In the genomic region with DNA sequence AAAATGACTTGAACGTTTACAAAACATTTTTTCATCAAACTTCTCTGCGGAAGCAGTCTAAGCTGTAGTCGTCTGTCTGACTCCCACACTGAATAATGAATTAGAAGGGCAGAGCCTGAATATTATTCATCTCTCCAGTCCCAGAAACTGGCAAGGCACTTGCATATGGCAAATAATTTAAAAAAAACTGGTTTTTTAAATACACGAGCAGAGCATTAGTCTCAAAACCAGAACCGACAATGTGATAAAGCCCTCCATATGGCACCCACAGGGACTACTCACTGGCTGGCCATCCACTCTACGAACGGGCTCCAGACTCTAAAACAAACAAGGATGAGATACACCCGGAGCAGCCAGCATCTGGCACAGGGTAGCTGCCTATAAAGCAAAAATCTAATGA, we compare ENCODE assay signal across 19 mouse cellular contexts. TPM values are rescaled to one million over a fixed set of nuclear protein-coding genes. Genes with fewer than 3 reads are reported as not detected.
A peak's percentile ranks its signal among the peaks of the same experiment; 100 is the strongest.
DNase-seq lines count a peak whose midpoint lies in the region; ATAC-seq lines count a peak whose summit lies in the region.
"Had no signal": no experiment of that assay in that cellular context is flagged by ENCODE, and none has a peak within 500 bp of the region (broad histone marks: within the 10 kb centered on the region; RNA-seq: fewer than 3 reads in every experiment).

No protein-coding gene starts in this region.

- no peak for ATAC-seq in embryonic facial prominence, embryonic 15.5 days (ENCODE audit: insufficient number of reproducible peaks, low FRiP score, low TSS enrichment, low read depth)
- ATAC-seq in granulocyte monocyte progenitor cell, adult 5-6 weeks (replicated peaks; ENCODE audit: poor library complexity, severe bottlenecking), result no peak

- DNase-seq in layer of hippocampus, adult 18-20 months (ENCODE audit: low spot score in 2 of 2), result peak; percentile 43 to 44
- no peak for DNase-seq in layer of hippocampus, postnatal 25 days (ENCODE audit: extremely low spot score in 1 of 2, low spot score in 1 of 2)
- peak; percentile 18 for DNase-seq in right cerebral cortex, adult 18-20 months
- DNase-seq in right cerebral cortex, postnatal 36 days (ENCODE audit: low spot score in 2 of 2), result no peak
- no peak for DNase-seq in adrenal gland, postnatal 25 days
- DNase-seq: adrenal gland, postnatal 14 days; cerebellum, adult 11-12 months; cerebellum, postnatal 10 days; gastrocnemius, postnatal 36 days; kidney, adult 11 months; kidney, postnatal 36 days; left cerebral cortex, postnatal 4 days; lung, postnatal 4 days had no signal

- no peak overlapping the region for H3K4me3 ChIP-seq in embryonic facial prominence, embryonic 15.5 days (replicated peaks)
- H3K4me3 ChIP-seq: embryonic facial prominence, embryonic 12.5 days; hindbrain, embryonic 13.5 days; kidney, embryonic 15.5 days; left cerebral cortex, adult 2 months had no signal

- 32% methylated on average over 8 of the region's 8 CpGs for WGBS in embryonic facial prominence, embryonic 15.5 days

- H3K36me3 ChIP-seq in embryonic facial prominence, embryonic 15.5 days, result no peaks in the 10 kb centered on the region
- H3K36me3 ChIP-seq: embryonic facial prominence, embryonic 12.5 days; hindbrain, embryonic 13.5 days; kidney, embryonic 15.5 days had no signal

- 0 out of 2 replicates have a peak overlapping the region, but pooled peaks have one; percentile 11 for H3K27ac ChIP-seq in embryonic facial prominence, embryonic 15.5 days (replicated peaks)
- H3K27ac ChIP-seq: embryonic facial prominence, embryonic 12.5 days; hindbrain, embryonic 13.5 days; kidney, embryonic 15.5 days; left cerebral cortex, adult 2 months had no signal

- no peaks in the 10 kb centered on the region for H3K27me3 ChIP-seq in embryonic facial prominence, embryonic 15.5 days
- H3K27me3 ChIP-seq: embryonic facial prominence, embryonic 12.5 days; hindbrain, embryonic 13.5 days; kidney, embryonic 15.5 days had no signal

- no peaks in the 10 kb centered on the region for H3K9me3 ChIP-seq in embryonic facial prominence, embryonic 15.5 days (replicated peaks)
- H3K9me3 ChIP-seq: embryonic facial prominence, embryonic 12.5 days; hindbrain, embryonic 13.5 days; kidney, embryonic 15.5 days had no signal

- H3K9ac ChIP-seq in embryonic facial prominence, embryonic 15.5 days, result no peak overlapping the region
- H3K9ac ChIP-seq: embryonic facial prominence, embryonic 12.5 days; hindbrain, embryonic 13.5 days; kidney, embryonic 15.5 days had no signal

- no peak overlapping the region for H3K4me2 ChIP-seq in embryonic facial prominence, embryonic 15.5 days (replicated peaks)
- H3K4me2 ChIP-seq: embryonic facial prominence, embryonic 12.5 days; hindbrain, embryonic 13.5 days; kidney, embryonic 15.5 days had no signal

- H3K4me1 ChIP-seq in embryonic facial prominence, embryonic 15.5 days, result 0 out of 2 replicates have a peak, but pooled peaks cover 12% of the 10 kb centered on the region
- H3K4me1 ChIP-seq: embryonic facial prominence, embryonic 12.5 days; hindbrain, embryonic 13.5 days had no signal

RNA-seq across cellular contexts. Expression of a gene that starts 55.6 kb away (rescaled TPM):
- 10 to 100 TPM; 37.9 to 43.3 TPM for total RNA-seq in layer of hippocampus, adult 18-20 months (2021)
- total RNA-seq in layer of hippocampus, postnatal 25 days (2021), result 10 to 100 TPM; 42.4 to 44.8 TPM
- polyA plus RNA-seq in embryonic facial prominence, embryonic 15.5 days (2015; fragmentation: Nextera tagmentation; extraction: Ambion mirVana), result 125 and 134 TPM in 2 replicates
- total RNA-seq in granulocyte monocyte progenitor cell, adult 5-6 weeks (2014; fragmentation: Nextera tagmentation), result 66.2 and 71.3 TPM in 2 replicates
- total RNA-seq in granulocyte monocyte progenitor cell, adult 5-6 weeks (2017), result 69.2 and 87.4 TPM in 2 replicates
- 82.7 and 85.5 TPM in 2 replicates for total RNA-seq in adrenal gland, postnatal 25 days (2021)

Comparison
In these comparisons a context has a peak if more than half of its experiments do, and no peak if none do; other contexts are left out.
1. DNase-seq: peak in layer of hippocampus, adult 18-20 months (2 of 2) and right cerebral cortex, adult 18-20 months (single experiment); none in layer of hippocampus, postnatal 25 days (0 of 2), right cerebral cortex, postnatal 36 days (0 of 2) and adrenal gland, postnatal 25 days (single experiment).